Mouse (Mus musculus) megakaryocyte, embryonic 14.5 days (primary cell): ENCODE measurements around the gene Slc7a8.

Experiments
- FLI1 ChIP-seq: IDR thresholded peaks from 2 replicates; pipeline ENCODE4 v1.6.1; 2012; ENCODE audit warnings: low read length, inconsistent platforms, mixed read lengths
- GATA1 ChIP-seq: IDR thresholded peaks from 3 replicates; pipeline ENCODE4 v1.6.1; 2012; ENCODE audit warnings: mixed read lengths, low read length, inconsistent platforms, borderline replicate concordance

GRCm38 (mm10) chr14:54701298-54701697, 80.4 kb downstream of the Slc7a8 start:
- no peak for TF ChIP-seq GATA1
- no peak for TF ChIP-seq FLI1
